Mouse (Mus musculus): ENCODE measurements around the gene Rpl11.
"Not testable (repeated sequence)": the region's sequence is repeated elsewhere in the genome, so short reads cannot be mapped to it uniquely, and the experiment has no call there.

Gene Rpl11

DNA sequence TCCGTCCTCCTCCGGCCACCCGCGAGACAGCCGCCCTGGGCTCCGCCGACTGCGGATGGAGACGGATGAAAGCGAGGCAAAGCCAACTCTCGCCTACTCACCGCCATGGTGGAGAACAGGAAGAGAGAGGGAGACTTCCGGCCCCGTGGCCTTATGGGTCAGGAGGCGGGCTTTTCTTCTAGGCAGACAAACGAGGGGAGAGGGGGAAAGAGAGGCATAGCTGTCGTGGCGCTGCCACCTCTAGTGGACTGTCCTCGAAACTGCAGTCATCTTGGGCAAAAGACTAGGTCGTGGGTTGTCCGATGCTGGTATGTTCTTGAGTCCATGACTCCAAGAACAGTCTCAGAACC lies at the start of gene Rpl11:
TSS of gene Rpl11 (minus strand) at position 182 of the 350 bp plus-strand sequence.
- peak; percentile 88 for DNase-seq (ENCODE audit: low spot score)

DNA sequence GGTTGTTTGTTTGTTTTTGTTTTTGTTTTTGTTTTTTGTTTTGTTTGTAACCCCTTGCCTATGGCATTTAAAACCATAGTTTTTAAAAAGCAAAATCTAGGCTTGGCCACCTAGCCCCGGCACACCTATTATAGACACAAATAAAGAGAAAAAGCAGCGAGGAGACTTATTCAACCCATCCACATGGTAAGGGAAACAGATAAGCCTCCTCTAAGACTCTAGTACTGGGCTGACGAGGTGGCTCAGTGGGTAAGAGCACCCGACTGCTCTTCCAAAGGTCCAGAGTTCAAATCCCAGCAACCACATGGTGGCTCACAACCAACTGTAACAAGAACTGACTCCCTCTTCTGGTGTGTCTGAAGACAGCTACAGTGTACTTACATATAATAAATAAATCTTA lies 48.5 kb upstream of the Rpl11 start:
- DNase-seq (ENCODE audit: low spot score), result not testable (repeated sequence)

DNA sequence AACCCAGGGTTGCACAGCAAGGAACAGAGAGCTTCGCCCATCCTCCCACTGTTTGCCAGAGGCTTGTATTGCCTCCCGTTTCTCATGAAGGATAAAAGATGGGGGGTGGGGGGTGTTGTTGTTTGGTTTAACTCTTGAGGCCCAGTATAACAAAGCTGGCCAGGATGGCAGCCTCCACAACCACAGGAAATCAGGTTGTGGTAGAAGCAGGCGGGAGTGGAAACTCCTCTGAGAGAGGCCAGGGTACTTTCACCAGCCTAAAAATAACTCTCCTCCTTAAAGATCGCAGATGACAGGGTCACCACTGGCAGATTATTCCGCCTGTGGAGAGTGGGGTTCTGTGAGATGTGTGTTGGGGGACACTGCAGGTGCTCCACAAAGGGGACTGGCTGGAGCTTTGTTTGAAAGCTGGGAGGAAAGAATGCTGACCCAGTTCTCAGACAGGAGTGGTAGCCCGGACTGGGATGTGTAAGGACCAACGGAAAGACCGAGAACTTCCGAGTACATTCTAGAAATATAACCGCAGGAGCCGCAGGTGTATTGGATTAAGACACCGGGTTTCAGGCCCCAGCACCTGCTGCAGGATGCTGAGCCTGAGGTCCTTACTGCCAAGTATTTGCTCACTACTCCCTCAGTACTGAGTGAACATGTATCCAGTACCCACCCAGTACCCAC lies 47.3 kb upstream of the Rpl11 start:
- no peak for DNase-seq (ENCODE audit: low spot score)

DNA sequence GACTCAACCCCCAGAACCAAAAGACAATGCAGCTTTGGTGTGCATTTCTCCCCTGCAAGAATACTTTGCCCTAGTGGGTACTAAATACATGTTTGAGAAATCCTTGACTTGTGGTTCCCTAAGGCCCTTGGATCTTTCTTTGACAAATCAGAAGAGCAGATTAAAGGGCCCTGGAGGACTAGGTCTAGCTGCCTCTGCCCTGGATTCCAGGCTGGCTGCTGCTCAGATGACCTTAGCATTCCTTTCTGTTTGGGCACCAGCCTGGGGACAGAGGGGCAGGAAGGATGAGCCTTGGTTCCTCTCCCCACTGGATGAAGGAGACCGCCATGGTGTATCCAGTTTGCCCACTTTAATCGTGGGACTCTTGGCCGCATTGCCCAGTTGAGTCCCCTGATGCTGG lies 45.2 kb upstream of the Rpl11 start:
- DNase-seq (ENCODE audit: low spot score), result no peak

GRCm38 (mm10) chr4:136096446-136097113 lies 43.4 kb upstream of the Rpl11 start:
- DNase-seq (ENCODE audit: low spot score), result no peak

DNA sequence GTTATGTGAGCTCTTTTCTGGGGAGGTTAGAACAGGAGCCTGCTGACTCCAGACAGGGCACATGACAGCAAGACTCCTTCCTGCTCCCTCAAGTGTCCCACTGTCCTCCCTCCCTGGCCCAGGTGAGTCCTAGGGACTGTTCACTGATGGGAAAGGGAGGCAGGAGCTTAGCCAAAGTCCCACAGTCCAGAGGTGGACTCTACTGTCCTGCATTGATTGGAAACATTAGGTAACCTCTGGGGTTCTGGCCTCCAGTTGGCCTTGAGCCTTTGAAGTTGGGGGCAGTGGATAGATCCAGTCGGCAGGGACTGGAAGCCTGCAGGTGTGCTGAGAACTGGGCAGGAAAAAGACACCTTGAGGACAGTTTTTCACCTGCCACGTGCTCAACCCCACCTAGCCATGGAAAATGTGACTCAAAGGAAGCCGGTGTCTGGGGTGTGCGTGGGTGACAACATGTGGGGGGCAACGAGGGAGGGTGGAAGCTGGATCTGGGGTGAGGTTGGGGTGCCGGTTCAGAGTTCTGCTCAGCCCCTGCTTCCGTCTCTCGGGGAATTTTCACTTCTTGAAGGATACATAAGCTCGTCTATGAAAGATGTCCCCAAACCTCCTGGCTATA lies 42.4 kb upstream of the Rpl11 start:
- no peak for DNase-seq (ENCODE audit: low spot score)

DNA sequence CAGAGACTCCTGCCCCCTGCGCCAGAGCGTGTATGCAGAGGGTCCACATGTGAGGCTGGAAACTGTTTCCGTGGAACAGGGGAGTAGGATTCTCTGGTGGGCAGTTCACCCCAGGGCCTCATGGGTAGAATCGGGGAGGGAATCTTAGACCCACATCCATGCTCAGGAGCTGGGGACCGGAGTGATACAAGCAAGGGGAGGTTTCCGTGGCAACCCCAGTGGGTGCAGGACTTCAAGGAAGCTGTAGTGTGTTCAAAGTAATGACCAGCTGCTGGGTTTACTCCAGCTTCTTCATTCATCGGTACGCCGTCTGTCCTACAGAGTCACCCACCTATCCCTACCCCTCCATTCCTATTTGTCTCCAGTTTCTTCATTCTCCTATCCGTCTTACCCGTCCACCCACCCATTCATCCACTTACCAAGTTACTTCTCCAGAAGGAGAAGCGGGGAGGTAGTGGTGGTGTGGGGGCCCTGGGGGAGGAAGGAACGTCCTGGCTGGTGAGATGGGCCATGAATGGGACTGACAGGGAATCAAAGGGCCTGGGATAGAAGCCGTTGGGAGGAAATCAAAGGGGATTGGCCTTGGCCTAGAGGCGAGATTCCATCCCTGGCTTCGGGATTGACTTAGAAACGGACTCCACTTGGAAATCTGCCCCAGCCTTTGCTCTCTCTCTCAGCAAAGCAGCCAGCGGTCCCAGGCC lies 41.4 kb upstream of the Rpl11 start:
- DNase-seq (ENCODE audit: low spot score), result no peak

DNA sequence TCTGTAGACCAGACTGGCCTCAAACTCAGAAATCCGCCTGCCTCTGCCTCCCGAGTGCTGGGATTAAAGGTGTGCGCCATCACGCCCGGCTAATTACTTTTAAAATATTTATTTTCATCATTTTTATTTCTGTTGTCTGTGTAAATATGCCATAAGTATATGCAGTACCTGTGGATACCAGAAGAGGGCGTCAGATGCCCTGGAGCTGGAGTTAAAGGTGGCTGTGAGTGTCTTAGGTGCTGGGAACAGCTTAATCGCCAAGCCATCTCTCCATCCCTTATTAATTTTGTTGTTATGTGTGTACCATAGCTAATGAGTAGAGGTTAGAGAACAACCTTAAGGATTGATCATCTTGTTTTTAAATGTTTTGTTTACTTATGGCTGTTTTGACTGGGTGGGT lies 39.3 kb upstream of the Rpl11 start:
- DNase-seq (ENCODE audit: low spot score), result no peak

DNA sequence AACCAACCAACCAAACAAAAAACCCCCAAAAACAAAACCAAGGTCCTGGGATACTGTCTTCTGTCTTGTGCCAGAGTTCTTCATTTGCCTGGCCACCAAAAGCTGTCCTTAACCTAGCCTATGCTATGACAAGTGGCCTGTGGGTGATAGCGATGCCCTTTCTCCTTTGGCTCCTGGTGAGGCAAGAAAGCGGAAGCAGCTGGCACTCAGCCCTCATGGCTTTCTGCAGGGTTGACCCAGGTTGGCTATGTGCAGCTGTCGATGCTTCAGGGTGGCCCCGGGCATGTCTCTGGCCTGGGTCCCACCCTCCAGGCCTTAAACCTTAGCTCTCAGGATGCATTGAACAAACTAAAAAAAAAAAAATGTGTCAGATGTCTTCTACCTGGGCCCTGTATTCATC lies 38.1 kb upstream of the Rpl11 start:
- DNase-seq (ENCODE audit: low spot score), result no peak

DNA sequence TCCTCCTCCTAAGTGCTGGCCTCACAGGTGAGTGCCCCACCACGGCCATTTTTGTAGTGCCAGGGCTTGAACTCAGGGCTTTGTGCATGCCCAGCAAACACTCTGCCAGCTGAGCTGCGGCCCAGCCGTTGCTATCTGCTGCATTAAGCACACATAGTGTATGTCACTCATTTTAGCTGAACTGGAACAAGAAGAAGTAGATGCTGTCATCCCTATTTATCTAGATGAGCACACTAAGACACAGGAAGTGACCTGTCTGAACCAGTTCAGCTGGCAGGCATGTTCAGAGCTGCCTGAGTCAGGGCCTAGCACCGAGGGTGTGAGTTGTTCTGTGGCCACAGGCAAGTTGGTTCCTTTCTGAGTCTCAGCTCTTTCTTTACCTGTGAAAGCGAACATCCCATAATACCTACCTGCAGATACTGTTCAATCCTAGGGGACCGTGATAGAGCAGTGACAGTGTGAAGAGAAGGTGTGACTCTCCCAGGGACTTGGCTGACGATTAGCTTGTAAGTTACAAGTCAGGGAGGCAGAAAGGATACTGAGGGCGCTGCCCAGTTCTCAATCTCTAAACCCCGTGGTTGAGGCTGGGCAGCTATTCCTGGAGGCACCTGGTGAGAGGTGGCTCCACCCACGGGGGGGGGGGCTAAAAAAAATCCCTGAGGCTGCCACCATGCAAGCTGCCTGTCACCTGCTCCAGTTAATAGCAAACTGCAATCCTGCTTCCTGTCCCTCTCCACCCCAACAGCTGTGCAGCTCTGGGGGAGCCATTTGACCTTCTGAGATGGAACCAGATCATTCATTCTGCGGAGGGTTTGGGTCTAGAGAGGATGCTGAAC lies 36.7 kb upstream of the Rpl11 start:
- DNase-seq (ENCODE audit: low spot score), result no peak

- no peak for DNase-seq (ENCODE audit: low spot score)
These were observed 35.9 kb upstream of the Rpl11 start for GRCm38 (mm10) chr4:136088971-136089747.

DNA sequence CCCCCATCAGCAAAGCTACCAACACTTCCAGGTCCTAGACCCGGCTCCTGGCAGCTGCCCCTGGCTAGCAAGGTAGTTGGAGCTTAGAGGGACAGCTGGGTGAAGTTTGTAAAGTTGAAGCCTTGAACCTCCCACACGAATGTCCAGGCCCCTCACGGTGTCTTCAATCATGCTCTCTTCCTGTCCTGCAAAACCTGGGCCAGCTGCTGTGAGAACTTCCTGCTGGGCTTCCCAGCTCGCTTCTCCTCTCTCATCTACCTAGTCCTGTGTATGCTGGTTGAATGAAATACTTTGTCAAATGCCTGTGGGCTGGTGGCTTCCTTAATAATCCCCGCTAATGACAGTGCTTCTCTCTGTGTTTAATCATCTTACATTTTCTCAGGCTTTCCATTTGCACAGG lies 35.1 kb upstream of the Rpl11 start:
- no peak for DNase-seq (ENCODE audit: low spot score)

- no peak for DNase-seq (ENCODE audit: low spot score)
These were observed 34.0 kb upstream of the Rpl11 start for GRCm38 (mm10) chr4:136087261-136087660.

- DNase-seq (ENCODE audit: low spot score), result no peak
These were observed 31.6 kb upstream of the Rpl11 start for GRCm38 (mm10) chr4:136084840-136085239.

DNA sequence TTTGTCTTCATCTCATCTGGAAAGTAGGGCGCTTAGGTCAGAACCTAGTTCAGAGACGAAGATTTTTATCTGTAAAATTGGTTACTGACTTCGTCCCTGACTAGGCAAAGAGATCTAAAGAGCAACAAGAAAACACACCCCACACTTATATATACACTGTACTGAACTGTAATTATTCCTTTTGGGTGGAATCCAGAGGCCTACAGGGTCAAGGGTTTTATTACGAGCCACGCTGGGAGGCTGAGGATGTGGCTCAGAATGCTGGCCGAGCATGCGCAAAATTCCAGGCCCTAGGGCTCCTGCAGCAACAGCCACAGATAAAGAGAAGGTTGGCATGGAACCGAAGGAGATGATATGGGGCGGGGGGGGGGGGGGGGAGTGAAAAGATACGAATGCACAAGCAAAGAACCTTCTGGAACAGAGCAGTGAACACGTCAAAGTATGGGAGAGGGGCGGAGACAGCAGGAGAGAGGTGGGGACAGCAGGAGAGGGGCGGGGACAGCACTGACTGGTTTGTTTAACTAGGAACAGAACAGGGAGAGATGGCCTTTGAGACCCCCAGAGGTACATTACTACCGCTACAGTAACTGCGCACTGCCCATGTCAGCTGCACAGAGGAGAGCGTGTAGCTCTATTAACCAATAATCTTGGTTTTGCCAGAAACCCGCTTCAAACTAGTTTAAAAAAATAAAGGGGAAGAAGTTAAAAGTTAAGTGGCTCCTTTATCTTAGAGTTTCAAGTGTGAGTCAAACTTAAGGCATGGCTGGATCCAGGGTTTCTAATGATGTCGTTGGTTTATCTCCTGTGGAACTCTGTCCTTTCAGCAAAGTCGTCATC lies 30.3 kb upstream of the Rpl11 start:
- no peak for DNase-seq (ENCODE audit: low spot score)

DNA sequence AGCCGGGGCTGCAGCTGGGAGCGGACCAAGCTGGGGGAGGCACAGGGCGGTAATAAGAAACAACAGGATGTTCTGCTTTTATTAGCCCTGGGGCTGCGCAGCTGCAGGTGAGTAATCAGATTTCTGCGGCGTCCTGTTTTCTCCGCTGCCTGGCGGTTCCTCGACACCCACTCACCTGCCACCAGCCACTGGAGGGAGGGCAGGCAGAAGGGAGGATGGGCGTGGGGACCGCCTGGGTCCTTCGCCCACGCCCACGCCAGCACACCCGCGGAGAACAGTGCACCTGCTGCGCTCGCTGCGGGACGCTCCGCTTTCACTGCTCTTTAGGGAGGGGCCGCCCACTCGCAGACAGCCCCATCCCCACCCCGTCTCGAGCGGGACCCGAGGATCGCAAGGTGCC lies 28.5 kb upstream of the Rpl11 start:
- no peak for DNase-seq (ENCODE audit: low spot score)

- DNase-seq (ENCODE audit: low spot score), result no peak
These were observed 25.4 kb upstream of the Rpl11 start for GRCm38 (mm10) chr4:136078649-136079048.

- no peak for DNase-seq (ENCODE audit: low spot score)
These were observed 23.7 kb upstream of the Rpl11 start for GRCm38 (mm10) chr4:136076776-136077538.

DNA sequence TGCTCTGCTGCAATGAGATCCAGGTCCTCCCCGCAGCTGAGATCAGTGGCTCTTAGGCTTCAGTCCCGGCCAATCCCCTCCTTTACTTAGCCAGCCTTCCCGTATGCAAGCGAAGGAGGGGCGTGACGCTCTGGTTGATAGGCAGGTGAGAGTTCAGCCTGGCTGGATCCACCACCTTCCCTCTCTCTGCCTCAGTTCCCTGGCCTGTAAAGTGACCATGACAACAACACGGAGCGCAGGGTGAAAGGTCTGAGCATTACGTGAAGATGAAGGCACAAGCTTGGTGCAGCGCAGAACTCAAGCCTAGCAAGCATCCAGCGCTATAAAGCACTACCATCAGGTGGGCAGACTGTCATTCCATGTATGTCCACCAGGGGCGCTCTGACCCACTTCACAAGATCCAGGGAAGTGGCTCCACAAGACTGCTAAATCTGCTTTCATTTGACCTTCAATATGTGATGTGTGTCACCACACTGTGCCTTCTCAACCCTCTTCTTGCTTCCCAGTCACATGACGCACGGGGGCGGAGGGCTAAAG lies 18.0 kb upstream of the Rpl11 start:
- DNase-seq (ENCODE audit: low spot score), result peak; percentile 48
